Mouse (Mus musculus): ENCODE results near the gene Siva1.

Gene Siva1

DNA sequence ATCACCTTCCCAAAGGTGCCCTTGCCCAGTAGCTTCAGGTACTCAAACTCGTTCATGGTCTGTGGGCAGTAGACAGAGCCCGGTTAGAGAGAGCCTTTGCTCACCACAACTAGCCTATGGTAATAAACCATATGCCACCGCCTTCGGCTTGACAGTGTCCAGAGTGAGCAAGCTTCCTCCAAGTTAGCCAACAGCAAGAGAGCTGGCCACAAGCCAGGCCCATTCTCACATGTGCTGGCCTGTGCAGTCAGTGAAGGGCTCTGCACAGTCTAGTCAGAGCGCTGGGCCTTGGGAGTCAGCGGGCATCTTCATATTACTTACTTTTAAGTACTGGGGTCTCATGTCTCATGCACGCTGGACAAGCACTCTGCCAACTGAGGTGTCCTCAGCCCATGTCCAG, 14.1 kb downstream of the Siva1 start:
- no peak for DNase-seq (ENCODE audit: low read depth, low spot score)

DNA sequence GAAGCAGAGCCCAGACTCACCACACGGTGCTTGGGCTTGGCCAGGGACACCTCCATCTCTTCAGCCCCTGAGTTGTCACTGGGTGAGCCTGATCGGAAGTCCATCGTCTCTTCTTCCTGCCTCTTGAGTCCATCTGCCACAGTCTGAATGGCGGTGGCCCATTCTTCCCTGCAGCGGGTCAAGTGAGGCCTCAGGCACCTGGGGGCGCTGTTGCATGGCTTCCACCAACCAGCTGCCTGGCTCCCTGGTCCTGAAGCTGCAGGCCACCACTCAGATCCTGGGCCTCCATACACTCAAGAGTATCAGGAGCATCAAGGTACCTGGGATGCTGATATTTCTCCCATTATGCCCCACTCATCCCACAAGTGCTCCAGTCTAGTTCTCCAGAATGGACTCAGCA, 14.6 kb downstream of the Siva1 start:
- peak; percentile 50 for DNase-seq (ENCODE audit: low read depth, low spot score)

DNA sequence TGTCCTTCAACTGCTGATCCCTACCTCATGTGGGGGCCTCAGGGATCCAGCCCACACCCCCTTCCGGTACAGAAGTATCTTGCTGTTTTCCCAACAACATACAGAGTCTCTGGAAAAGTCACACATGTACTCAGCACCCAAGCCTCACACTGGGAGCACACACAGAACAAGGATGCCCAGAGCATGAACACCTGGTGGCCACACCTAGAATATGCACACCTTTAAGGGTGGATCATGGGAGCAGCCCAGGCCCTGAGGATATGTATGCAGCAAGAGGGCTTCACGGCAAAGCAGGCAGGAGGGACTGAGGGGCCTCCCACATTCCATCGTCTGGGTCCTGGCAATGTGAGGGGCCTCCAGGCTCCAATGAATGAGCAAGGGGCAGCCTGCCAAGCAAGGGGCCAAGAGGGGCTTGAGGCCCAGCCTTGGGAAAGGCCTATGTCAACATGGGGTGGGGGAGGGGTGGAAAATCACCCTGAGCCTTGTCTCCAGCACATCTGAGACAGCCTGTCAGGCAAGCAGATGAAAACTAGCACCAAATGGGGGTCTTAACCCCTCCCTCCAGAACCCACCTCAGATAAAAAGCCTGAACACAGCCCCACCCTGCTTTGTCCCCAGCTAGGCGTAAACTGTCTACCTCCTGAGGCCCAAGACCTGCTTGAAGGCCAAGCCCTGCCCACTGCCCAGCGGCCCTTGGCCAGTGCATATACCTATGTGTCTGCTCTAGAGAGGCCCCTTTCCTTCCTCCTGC, 16.3 kb downstream of the Siva1 start:
- DNase-seq (ENCODE audit: low read depth, low spot score): no peak

DNA sequence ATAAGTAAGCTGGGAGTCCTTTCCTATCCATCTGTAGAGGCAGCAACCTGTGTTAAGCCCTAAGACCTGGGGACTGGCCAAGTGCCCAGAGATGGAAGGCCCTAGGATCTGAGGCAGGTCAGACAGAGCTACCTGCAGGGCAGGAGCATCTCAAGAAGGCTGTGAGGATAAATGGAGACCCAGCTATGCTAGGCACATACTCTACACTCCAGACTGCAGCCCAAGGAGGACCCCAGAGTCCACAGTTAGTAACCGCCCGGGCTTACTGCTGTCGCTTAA, 16.8 kb downstream of the Siva1 start:
- no peak for DNase-seq (ENCODE audit: low read depth, low spot score)

DNA sequence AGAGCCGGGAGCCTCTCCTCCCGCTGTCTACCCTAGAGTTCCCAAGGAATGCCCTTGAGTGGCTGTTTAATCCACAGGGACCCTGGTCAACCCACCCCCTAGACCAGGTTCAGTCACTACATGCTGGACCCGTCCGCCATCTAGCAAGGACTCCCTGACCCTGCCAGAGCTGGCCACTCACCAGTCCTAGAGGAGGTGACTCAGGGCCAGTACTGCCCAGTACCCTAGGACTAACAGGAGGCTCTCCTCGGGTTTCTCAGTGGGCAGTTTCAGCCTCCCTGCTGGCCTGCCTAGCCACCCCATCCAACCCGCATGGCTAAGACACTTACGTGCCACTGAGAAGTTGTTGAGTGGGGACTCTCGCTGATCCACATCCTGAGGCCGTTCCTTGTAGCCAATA, 17.4 kb downstream of the Siva1 start:
- no peak for DNase-seq (ENCODE audit: low read depth, low spot score)

DNA sequence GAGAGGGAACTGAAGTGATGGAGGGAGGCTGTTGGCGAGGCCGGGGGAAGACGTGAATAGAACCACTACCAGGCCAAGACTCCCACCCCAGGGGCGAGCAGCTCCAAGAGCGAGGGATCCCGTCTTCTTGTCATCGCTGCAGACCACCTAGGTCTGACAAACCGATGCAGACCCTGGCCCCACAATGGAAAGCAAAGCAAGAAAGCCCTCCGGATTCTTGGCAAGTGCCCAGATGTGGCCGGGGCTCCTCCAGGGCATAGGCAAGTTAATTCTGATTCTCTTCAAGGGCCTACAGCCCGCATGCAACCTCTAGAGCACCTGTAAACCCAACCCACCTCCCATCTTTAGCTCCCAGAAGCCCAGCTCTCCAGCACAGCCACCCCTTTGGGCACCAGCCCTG, 18.8 kb downstream of the Siva1 start:
- no peak for DNase-seq (ENCODE audit: low read depth, low spot score)

DNA sequence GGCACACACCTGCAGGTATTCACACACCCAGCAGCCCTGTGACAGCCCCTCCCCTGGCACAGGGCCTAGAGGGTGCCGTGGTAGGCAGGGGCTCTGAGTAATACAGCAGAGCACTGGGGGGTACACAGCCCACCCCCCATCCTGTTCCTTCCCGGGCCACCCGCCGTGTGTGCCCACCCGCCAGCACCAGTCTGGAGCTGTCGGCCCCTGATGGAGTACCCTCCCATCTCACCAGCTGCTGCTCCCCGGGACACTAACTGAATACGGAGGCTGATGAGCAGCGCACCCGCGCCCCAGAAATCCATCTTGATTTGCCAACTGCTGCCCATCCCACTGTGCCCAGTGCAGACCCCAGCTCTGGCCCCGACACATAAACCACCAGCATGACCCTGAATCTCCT, 19.2 kb downstream of the Siva1 start:
- DNase-seq (ENCODE audit: low read depth, low spot score): no peak

DNA sequence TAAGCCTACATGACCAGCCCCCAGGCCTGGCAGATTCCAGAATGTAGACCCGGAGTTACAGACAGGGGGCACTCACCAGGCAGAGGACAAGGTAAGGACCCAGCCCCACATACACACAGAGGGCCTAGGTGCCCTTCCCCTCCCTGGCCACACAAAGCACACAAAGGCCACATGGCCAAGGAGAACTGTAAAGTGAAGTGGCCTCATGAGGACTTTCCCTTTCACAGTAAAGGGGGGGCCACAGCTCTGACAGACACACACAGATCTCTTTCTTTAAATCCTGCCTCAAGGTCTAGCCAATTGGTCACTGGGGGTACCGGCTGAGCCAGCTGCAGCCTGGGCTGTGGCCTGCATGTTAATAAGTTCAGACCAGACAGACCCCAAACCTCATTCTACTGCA, 19.6 kb downstream of the Siva1 start:
- DNase-seq (ENCODE audit: low read depth, low spot score): no peak

DNA sequence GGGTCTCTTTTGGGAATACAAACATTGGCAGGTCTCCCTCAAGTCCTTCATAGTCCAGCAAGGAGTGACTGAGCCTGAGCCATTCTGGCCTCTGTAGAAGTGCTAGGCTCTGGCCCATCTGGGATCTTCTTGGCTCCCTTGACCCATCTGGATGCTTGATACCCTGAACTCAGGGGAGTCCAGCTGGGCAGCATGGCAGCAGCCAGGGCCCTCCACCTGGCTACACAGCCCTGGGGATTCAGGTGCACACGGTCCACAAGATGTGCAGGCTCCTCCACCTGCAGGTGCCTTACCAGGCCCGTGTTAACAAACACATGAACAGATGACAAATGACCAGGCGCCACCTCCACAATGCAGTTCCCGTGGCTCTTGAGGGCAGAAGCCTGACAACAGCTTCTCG, 20.2 kb downstream of the Siva1 start:
- peak; percentile 30 for DNase-seq (ENCODE audit: low read depth, low spot score)

DNA sequence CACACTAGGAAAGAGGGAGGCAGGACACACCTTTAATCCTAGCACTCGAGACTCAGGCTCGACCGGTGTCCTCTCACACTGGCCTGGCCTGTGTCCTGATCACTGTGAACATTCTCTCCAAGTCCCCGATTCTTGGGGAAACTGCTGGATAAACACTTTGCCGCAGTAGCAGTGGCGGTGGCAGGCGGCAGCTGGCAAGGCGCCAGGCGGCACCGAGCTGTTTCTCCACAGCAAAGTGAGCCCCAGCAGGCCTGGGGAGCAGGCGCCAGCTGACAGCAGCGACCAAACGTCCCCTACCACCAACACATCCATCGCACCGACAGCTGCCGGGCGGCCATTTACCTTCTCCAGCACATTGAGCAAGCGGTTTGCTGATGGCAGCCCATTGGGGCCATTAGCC, 21.0 kb downstream of the Siva1 start:
- no peak for DNase-seq (ENCODE audit: low read depth, low spot score)

DNA sequence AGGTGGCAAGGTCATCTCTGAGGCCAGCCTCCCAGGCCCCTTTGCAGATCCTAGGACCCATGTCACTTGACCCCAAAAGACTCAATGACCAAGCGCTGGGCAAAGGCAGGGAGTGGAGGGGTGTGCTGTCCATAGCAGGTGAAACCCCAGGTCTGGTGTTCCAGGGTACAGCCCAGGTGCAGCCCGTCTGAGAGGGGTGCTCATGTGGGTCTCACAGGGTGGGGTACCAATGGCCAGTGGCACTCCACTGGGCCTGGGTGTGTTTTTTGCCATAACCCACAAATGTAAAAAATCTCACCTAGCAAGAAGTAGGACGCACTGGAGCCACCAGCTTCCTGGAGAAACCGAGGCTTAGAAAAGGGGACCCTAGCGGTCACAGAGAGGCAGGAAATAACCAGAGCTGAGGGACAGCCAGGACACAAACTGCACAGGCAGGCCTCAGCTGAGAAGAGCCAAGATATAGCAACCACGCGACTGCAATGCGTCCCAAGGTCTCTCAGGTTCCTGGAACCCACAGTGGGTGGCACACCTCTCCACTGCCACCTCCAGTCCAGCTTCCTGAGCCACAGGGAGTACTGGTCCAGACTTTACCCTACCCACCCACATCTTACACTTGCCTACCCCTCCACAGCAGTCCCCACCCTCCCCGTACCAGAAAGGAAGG, 21.5 kb downstream of the Siva1 start:
- DNase-seq (ENCODE audit: low read depth, low spot score): no peak

DNA sequence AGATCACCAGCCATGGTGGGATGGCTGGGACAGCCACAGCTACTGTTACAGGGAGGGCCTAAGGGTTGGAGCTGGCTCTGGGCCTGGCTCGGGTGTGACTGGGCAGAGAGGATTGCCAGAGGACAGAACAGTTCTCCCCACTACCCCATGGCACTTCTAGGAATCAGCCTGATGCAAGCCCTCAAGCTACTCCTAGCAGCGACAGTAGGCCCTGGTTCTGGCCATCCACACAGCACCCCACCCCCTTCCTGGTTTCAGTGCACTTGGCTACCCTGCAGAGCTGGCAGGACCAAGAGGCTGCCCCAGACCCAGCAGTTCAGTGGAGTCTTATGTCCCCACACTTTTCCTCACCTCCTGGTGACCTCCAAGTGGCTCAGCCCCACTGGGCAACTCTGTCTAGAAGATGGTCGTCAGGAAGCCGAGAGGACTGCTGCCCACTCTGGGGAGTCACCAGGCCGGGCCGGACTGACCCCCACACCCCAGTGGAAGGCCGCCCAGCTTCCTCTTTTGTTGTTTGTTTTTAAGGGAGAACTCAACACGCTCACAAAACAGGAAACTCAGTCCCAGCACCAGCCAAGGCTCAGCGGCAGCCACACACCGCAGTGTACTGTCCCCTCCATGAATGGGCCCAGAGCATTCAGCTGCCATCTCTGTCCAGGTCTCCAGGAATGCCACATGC, 23.3 kb downstream of the Siva1 start:
- DNase-seq (ENCODE audit: low read depth, low spot score): peak; percentile 33

DNA sequence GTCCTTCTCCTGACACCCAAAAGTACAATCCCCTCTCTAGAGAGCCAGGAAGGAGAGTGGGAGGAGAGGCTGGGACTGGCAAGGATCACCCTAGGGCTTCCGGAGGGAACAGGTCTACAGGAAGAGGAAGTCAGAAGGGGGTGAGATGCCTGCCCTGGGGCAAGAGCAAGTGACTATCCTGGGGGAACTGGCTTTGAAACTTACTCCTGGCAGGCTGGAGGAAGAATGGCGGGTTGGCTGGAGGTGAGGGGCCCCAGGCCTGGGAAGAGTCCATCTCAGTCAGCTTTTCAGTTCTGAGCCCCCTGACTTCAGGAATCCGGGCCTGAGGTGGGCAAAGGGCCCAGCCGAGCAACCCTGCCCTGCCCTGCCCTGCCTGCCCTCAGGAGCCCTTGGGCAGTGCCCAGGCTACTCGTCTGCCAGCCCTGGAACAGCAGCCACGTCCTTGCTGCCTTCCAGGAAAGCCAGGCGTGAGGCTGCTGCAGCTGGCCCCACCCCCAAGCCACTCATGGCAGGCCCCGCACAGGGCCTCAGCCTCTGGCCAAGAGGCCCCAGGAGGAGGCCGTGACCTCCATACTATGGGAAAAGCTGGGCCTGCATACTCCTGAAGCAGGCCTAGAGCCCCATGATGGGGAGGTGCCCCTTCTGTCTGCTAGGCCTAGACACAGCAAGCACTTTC, 26.4 kb downstream of the Siva1 start:
- DNase-seq (ENCODE audit: low read depth, low spot score): no peak

DNA sequence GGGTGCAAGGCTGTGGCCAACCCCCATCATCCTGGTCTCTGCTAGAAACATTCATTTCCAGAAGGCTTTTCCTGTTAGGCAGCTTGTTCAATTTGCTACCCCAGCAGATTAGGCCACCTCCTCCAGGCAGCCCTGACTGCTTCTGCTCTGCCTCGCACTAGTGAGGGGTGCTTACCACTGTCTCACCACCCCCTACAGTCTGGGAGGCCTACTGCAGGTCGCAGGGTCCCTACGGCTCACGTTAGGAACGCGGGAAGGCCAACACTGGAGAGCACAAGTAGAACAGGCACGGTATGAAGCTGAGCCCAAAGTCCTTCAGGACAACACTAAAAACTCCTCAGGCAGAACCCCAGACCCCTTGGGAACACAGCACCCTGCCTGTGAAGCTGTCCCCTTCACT, 27.4 kb downstream of the Siva1 start:
- DNase-seq (ENCODE audit: low read depth, low spot score): peak; percentile 33

DNA sequence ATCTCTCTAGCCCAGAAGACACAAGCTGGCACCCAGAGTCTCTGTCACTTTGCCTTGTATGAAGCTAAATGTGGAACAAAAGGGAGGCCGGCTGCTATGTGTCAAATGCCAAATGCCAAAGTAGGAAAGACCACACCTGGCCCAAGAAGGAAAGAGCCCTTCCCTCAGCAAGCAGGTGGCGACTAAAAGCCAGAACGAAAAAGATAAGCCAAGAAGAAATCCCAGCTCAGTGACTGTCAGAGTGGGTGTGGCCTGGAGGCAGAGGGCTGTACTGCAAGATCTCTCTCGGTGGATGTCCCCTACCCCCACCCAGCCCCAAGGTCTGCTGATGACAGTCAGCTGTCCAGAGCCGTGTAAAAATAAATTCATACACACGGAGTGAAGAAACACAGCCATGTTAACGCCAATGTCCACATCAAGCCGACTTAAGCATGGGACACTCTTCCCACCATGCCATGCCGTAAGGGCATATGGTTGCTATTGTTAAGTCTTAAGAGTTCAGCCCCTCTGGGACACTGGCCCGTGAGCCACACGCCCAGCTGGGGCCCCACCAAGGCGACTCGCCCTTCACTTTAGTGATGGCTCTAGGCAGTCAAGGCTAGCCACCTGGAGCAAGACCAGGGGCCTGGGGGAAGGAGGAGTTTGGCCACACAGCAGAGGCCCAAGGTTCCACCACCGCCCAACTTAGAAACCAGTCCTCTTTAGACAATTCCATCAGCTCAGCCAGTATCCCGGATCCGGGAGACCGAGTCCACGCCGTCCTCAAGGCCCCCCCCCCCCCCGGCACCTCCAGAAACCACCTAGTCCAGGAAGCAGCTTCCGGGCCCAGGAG, 28.5 kb downstream of the Siva1 start:
- peak; percentile 80 for DNase-seq (ENCODE audit: low read depth, low spot score)

DNA sequence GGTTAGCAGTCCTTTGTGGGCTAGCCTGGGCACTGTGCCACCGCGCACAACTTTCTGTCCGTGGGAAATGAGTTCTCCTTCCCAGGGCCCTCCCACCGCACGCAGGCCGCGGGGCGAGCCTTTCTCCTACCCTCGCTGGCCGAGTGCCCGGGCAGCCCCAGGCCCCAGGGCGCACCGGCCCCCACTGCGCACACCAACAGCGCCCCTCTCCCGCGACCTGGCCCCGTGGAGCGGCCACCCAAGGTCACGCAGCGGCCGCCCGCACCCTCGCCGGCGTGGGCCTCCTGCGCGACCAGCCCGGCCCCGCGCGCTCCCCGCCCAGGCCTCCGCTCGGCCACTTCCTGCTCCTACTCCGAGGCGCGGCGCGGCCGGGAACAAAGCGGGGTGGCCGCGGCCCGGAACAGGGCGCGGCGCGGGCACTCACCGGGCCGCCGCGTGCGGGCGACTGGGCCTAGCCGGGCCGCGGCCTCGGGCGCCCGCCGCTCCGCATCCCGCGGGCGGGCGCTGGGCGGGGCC, 29.2 kb downstream of the Siva1 start:
- DNase-seq (ENCODE audit: low read depth, low spot score): no peak

DNA sequence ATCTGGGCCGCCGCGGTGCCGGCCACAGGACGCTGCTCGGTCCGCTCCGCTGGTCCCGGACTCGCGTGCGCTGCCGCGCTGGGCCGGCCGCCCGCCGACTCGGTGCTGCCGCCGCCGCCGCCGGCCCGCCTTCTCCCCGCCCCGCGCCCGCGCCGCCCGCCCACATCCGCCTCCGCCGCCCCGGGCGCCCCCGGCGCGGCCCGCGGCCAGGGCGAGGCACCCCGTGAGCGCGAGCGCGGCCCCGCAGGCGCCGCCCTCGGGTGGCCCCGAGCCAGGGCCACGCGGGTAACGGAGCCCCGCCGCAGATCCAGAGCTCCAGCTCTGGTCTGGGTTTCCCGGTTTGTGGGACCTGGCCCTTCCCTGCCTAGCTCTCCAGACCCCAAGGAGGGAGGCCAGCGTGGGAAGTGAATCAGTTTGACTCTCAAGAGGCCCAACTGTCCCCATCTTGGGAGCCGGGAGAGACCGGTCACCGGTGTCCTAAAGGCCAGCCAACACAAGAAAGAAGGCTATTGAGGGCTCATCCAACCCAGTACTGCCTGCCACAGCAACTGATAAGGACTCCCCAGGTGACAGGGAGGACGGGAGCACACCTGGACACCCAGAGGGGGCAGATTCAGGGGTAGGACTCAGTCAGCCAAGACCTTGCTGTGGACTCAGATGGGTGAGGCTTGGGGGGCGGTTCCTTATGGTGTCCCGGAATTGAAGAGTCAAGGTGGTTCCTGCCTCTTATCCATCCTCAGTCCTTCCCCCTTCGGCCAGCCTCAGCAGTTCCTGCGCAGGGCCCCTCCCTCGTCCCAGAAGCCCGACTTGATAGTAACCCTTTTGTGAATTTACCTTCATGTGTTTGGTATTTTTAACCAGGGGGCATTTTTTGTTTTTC, 29.9 kb downstream of the Siva1 start, which contains the start of gene Akt1:
Gene Akt1 (minus strand): TSS at position 753 of the 880 bp plus-strand sequence.
- DNase-seq (ENCODE audit: low read depth, low spot score): peak; percentile 88

DNA sequence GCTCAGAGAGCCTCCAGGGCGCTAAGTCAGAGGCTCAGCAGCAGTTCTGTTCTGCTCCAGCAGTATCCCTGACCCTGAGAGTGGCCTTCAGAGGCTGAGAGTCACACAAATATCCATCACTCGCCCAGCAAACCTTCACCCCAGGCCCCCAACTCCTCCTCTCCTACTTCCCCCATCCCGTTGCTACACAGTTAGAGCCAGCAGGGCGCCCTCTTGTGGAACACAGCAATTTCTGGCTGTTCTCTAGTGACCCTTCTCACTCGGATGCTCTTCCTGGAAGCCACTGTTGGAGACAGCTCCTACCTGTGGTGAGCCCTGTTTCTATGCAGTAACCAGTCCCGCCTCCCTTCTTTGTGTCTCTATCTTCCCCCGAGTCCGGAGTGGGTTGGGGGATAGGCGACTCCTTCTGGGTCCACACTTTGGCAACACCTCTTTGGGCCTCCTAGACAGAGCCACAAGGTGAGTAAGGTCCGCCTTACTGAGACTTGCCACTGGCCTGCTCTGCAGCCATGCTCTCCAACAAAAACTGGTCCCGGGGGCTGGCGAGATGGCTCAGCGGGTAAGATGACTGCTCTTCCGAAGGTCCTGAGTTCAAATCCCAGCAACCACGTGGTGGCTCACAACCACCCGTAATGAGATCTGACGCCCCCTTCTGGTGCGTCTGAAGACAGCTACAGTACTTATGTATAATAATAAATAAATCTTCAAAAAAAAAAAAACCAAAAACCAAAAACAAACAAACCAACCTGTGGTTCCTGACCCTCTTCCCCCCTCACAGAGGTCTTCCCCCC, 31.0 kb downstream of the Siva1 start:
- peak; percentile 94 for DNase-seq (ENCODE audit: low read depth, low spot score)

DNA sequence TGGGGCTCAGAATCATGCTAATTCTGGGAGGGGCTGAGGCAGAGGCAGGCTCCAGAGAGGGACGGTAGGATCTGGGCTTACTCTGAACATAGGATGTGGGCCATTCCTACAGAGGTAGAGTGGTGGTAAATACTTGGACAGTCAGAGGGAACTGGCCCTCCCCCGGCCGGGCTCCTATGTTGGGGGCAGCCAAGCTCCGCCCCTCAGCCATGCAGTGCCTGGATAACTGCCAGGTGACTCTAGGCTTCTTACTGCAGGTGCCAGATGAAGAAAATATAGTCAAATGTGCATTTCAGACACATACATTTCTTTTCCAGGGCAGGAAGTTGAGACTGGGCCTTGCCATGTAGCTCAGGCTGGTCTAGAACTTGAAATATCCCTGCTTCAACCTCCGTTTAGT, 32.6 kb downstream of the Siva1 start:
- no peak for DNase-seq (ENCODE audit: low read depth, low spot score)

All from A20 (cell line).